Mouse (Mus musculus): Measurements from ENCODE around the gene Clk1. TPM values are rescaled to one million over a fixed set of nuclear protein-coding genes. Genes with fewer than 3 reads are reported as not detected.

Clk1 gene
- polyA plus RNA-seq, 1 experiment from 2014 or later: 79.8 TPM

Other genes with a start within 250 kb of the Clk1 start
- 0.09 and 0.24 TPM in 2 replicates for gene Aox4, start 213.7 kb downstream of the Clk1 start, polyA plus RNA-seq (2015; fragmentation: Nextera tagmentation; extraction: Ambion mirVana)
- gene Aox2, start 145.7 kb downstream of the Clk1 start, polyA plus RNA-seq (2015; fragmentation: Nextera tagmentation; extraction: Ambion mirVana): not detected in 2 replicates
- gene Bzw1, start 31.2 kb downstream of the Clk1 start, polyA plus RNA-seq (2015; fragmentation: Nextera tagmentation; extraction: Ambion mirVana): 110 and 123 TPM in 2 replicates
- 13.2 and 13.9 TPM in 2 replicates for gene Nif3l1, start 21.1 kb upstream of the Clk1 start, polyA plus RNA-seq (2015; fragmentation: Nextera tagmentation; extraction: Ambion mirVana)
- 20.3 and 20.5 TPM in 2 replicates for gene Ppil3, start 21.4 kb upstream of the Clk1 start, polyA plus RNA-seq (2015; fragmentation: Nextera tagmentation; extraction: Ambion mirVana)
- 28.0 and 28.6 TPM in 2 replicates for gene Orc2, start 81.0 kb upstream of the Clk1 start, polyA plus RNA-seq (2015; fragmentation: Nextera tagmentation; extraction: Ambion mirVana)
- gene Fam126b, start 162.3 kb upstream of the Clk1 start, polyA plus RNA-seq (2015; fragmentation: Nextera tagmentation; extraction: Ambion mirVana): 3.5 and 3.6 TPM in 2 replicates
- 73.6 and 93.0 TPM in 2 replicates for gene Ndufb3, start 162.3 kb upstream of the Clk1 start, polyA plus RNA-seq (2015; fragmentation: Nextera tagmentation; extraction: Ambion mirVana)